Mouse (Mus musculus): ENCODE data around the gene Slc26a9.

- TF ChIP-seq CTCF (IDR thresholded peaks at IDR 0.05; ENCODE audit: extremely low read depth, insufficient read length, insufficient replicate concordance, low read depth, low read length) (no peak), POLR2A (IDR thresholded peaks at IDR 0.05; ENCODE audit: low read depth, low read length) (no peak)
Measured at GRCm38 (mm10) chr1:131747761-131748160, 3.9 kb downstream of the Slc26a9 start.
